Mouse (Mus musculus): ENCODE measurements around the gene Ankrd55.

Gene Ankrd55

GRCm38 (mm10) chr13:112383941-112384659 is 95.8 kb downstream of the Ankrd55 start:
- no peak for DNase-seq

GRCm38 (mm10) chr13:112385040-112385439 is 96.8 kb downstream of the Ankrd55 start:
- DNase-seq, result no peak

GRCm38 (mm10) chr13:112386494-112387075 is 98.3 kb downstream of the Ankrd55 start:
- no peak for DNase-seq

GRCm38 (mm10) chr13:112387279-112387678 is 99.0 kb downstream of the Ankrd55 start:
- no peak for DNase-seq

- DNase-seq, result no peak
Observed at GRCm38 (mm10) chr13:112388176-112388575, 99.9 kb downstream of the Ankrd55 start.

- DNase-seq, result no peak
Observed at GRCm38 (mm10) chr13:112390206-112390605, 102.0 kb downstream of the Ankrd55 start.

- DNase-seq, result no peak
Observed at GRCm38 (mm10) chr13:112391354-112391753, 103.1 kb downstream of the Ankrd55 start.

- no peak for DNase-seq
Observed at GRCm38 (mm10) chr13:112393356-112393755, 105.1 kb downstream of the Ankrd55 start.

- DNase-seq, result no peak
Observed at GRCm38 (mm10) chr13:112394271-112394670, 106.0 kb downstream of the Ankrd55 start.

GRCm38 (mm10) chr13:112404723-112405122 is 116.5 kb downstream of the Ankrd55 start:
- DNase-seq, result no peak

- no peak for DNase-seq
Observed at GRCm38 (mm10) chr13:112405184-112405583, 116.9 kb downstream of the Ankrd55 start.

GRCm38 (mm10) chr13:112406618-112407017 is 118.4 kb downstream of the Ankrd55 start:
- DNase-seq, result no peak

GRCm38 (mm10) chr13:112407181-112407700 is 119.0 kb downstream of the Ankrd55 start:
- no peak for DNase-seq

- no peak for DNase-seq
Observed at GRCm38 (mm10) chr13:112407776-112408490, 119.7 kb downstream of the Ankrd55 start.

GRCm38 (mm10) chr13:112408701-112409100 is 120.5 kb downstream of the Ankrd55 start:
- DNase-seq, result no peak

- DNase-seq, result no peak
Observed at GRCm38 (mm10) chr13:112409331-112409730, 121.1 kb downstream of the Ankrd55 start.

GRCm38 (mm10) chr13:112409851-112410250 is 121.6 kb downstream of the Ankrd55 start:
- DNase-seq, result no peak

GRCm38 (mm10) chr13:112410461-112410860 is 122.2 kb downstream of the Ankrd55 start:
- no peak for DNase-seq

- DNase-seq, result no peak
Observed at GRCm38 (mm10) chr13:112411216-112411822, 123.1 kb downstream of the Ankrd55 start.

GRCm38 (mm10) chr13:112412251-112412650 is 124.0 kb downstream of the Ankrd55 start:
- DNase-seq, result no peak

- DNase-seq, result no peak
Observed at GRCm38 (mm10) chr13:112412824-112413223, 124.6 kb downstream of the Ankrd55 start.

GRCm38 (mm10) chr13:112413611-112414010 is 125.4 kb downstream of the Ankrd55 start:
- DNase-seq, result no peak

GRCm38 (mm10) chr13:112415896-112416295 is 127.6 kb downstream of the Ankrd55 start:
- no peak for DNase-seq
